Mouse (Mus musculus): ENCODE data around the gene Rtf1.
A peak's percentile ranks its signal among the peaks of the same experiment; 100 is the strongest.
"Not testable (repeated sequence)": the region's sequence is repeated elsewhere in the genome, so short reads cannot be mapped to it uniquely, and the experiment has no call there.

Gene Rtf1

GRCm38 (mm10) chr2:119674525-119675214 is at the start of gene Rtf1:
Gene Rtf1, plus strand, starts transcription at chr2:119675068.
- DNase-seq: peak; percentile 99

GRCm38 (mm10) chr2:119636781-119637180 is 38.1 kb upstream of the Rtf1 start:
- DNase-seq: no peak

GRCm38 (mm10) chr2:119641214-119641912 is 33.5 kb upstream of the Rtf1 start:
- no peak for DNase-seq

GRCm38 (mm10) chr2:119644254-119644653 is 30.6 kb upstream of the Rtf1 start:
- no peak for DNase-seq

- peak; percentile 85 for DNase-seq
Observed at GRCm38 (mm10) chr2:119662220-119663182, 12.4 kb upstream of the Rtf1 start, which contains the start of gene Ndufaf1. Gene Ndufaf1, minus strand, starts transcription at chr2:119662827.

- not testable (repeated sequence) for DNase-seq
Observed at GRCm38 (mm10) chr2:119665744-119666143, 9.1 kb upstream of the Rtf1 start.

- DNase-seq: no peak
Observed at GRCm38 (mm10) chr2:119669010-119669409, 5.9 kb upstream of the Rtf1 start.

GRCm38 (mm10) chr2:119675215-119675784 is 432 bp downstream of the Rtf1 start:
- no peak for DNase-seq

GRCm38 (mm10) chr2:119675831-119676230 is 963 bp downstream of the Rtf1 start:
- DNase-seq: no peak

GRCm38 (mm10) chr2:119683706-119684105 is 8.8 kb downstream of the Rtf1 start:
- DNase-seq: peak; percentile 23

GRCm38 (mm10) chr2:119692003-119692701 is 17.3 kb downstream of the Rtf1 start:
- DNase-seq: no peak

GRCm38 (mm10) chr2:119694826-119695225 is 20.0 kb downstream of the Rtf1 start:
- no peak for DNase-seq

- no peak for DNase-seq
Observed at GRCm38 (mm10) chr2:119696111-119696510, 21.2 kb downstream of the Rtf1 start.

GRCm38 (mm10) chr2:119698472-119698871 is 23.6 kb downstream of the Rtf1 start:
- DNase-seq: no peak

GRCm38 (mm10) chr2:119699962-119700361 is 25.1 kb downstream of the Rtf1 start:
- no peak for DNase-seq

GRCm38 (mm10) chr2:119703171-119703570 is 28.3 kb downstream of the Rtf1 start:
- no peak for DNase-seq

- DNase-seq: no peak
Observed at GRCm38 (mm10) chr2:119707676-119708075, 32.8 kb downstream of the Rtf1 start.

- DNase-seq: no peak
Observed at GRCm38 (mm10) chr2:119710011-119710410, 35.1 kb downstream of the Rtf1 start.

- DNase-seq: not testable (repeated sequence)
Observed at GRCm38 (mm10) chr2:119715868-119716267, 41.0 kb downstream of the Rtf1 start.

GRCm38 (mm10) chr2:119721070-119721469 is 46.2 kb downstream of the Rtf1 start:
- DNase-seq: no peak

- no peak for DNase-seq
Observed at GRCm38 (mm10) chr2:119727762-119728416, 53.0 kb downstream of the Rtf1 start.
